Mouse (Mus musculus) midbrain, embryonic 16.5 days (tissue): Measurements from ENCODE around the gene Jade1. TPM values are rescaled to one million over a fixed set of nuclear protein-coding genes. Genes with fewer than 3 reads are reported as not detected.

ENCODE experiments used
- ATAC-seq: fragments of 200-750 bp; cut with Nextera tagmentation; 2 replicates; pipeline ENCODE4 v1.8.0; 2017; ENCODE audit warnings: moderate TSS enrichment
- H3K27ac ChIP-seq: fragments of 300-500 bp; sonication (generic); 2 replicates; pipeline ENCODE4 v1.5.1; 2014; ENCODE audit warnings: mild to moderate bottlenecking, low read length, mixed read lengths
- H3K27me3 ChIP-seq: fragments of 300-500 bp; sonication (generic); 2 replicates; pipeline ENCODE4 v1.6.1; 2014; ENCODE audit warnings: low read depth, low read length, mixed read lengths; ENCODE audit not compliant: control insufficient read depth, insufficient read depth
- H3K36me3 ChIP-seq: fragments of 300-500 bp; sonication (generic); 2 replicates; pipeline ENCODE4 v1.6.1; 2014; ENCODE audit warnings: mild to moderate bottlenecking, low read length, moderate library complexity, mixed read lengths; ENCODE audit not compliant: control insufficient read depth, insufficient read depth
- H3K4me1 ChIP-seq: fragments of 300-500 bp; sonication (generic); 2 replicates; pipeline ENCODE4 v1.6.1; 2014; ENCODE audit warnings: mild to moderate bottlenecking, low read length, mixed read lengths; ENCODE audit not compliant: control insufficient read depth, insufficient read depth
- H3K4me2 ChIP-seq: fragments of 300-500 bp; sonication (generic); 2 replicates; pipeline ENCODE4 v1.6.1; 2014; ENCODE audit warnings: mild to moderate bottlenecking, low read length, mixed read lengths
- H3K4me3 ChIP-seq: fragments of 300-500 bp; sonication (generic); 2 replicates; pipeline ENCODE4 v1.5.1; 2014; ENCODE audit warnings: low read depth, mild to moderate bottlenecking, low read length, moderate library complexity, mixed read lengths
- H3K9ac ChIP-seq: fragments of 300-500 bp; sonication (generic); 2 replicates; pipeline ENCODE4 v1.6.1; 2014; ENCODE audit warnings: low read depth, low read length, mixed read lengths
- H3K9me3 ChIP-seq: fragments of 300-500 bp; sonication (generic); replicated peaks from 2 replicates; pipeline ENCODE4 v1.6.1; 2014; ENCODE audit warnings: mild to moderate bottlenecking, low read length, mixed read lengths; ENCODE audit not compliant: control insufficient read depth, poor library complexity, severe bottlenecking
- WGBS: fragments of 180-500 bp; shearing (Covaris S2); extraction: QIAGEN DNeasy Blood & Tissue Kit; methylation state at CpG from one replicate; pipeline ENCODE4 v1.1.7; 2014; 5-methylcytosine and 5-hydroxymethylcytosine counted together
- polyA plus RNA-seq: library from polyadenylated mRNA; unstranded; fragments of >200 nt; fragmentation: Nextera tagmentation; extraction: Ambion mirVana; gene quantifications from 2 replicates; pipeline ENCODE4 v1.2.1, GENCODE M21; 2015

Jade1 gene
- polyA plus RNA-seq, 1 experiment from 2014 or later = 13.2 TPM

DNA sequence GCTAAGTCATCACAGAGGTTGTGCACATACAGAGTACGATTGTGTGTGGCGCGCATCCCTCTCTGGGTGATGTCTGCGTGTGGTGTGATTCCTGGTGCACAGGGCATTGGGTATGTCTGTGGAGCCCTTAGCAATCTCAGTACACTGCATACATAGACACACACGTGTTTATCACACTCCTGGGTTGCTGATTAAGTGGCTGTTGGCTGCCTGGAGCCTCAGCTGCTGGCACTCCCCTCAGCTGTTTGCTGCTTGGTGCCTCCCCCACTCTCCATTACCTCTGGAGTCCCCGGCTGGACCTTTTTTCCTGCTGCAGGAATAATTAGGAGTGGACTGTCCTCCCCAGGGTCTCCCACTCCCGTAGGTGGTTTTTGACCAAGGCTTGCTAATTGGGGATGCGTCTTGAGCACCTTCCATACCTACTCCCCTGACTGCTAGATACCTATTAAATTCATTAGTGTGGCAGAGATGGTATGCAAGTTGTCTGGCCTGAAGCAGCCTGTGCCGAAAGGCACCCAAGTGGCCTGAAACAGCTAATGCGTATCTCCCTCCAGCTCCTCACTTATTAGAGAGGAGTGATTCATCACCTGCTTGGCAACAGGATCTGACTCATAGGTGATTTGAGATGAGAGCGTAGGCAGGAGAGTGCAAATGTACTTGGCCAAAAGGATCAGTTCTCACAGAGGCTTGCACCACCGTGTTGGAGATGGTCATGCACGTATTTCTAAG, 50.2 kb downstream of the Jade1 start:
- peaks cover 15% of the 10 kb centered on the region for H3K4me1 ChIP-seq
- no peak overlapping the region for H3K4me2 ChIP-seq
- H3K36me3 ChIP-seq = peaks cover 15% of the 10 kb centered on the region
- H3K9me3 ChIP-seq = no peaks in the 10 kb centered on the region
- H3K4me3 ChIP-seq = no peak overlapping the region
- H3K27ac ChIP-seq = no peak overlapping the region
- H3K27me3 ChIP-seq = no peaks in the 10 kb centered on the region
- peak; percentile 51 for ATAC-seq
- WGBS = 76% methylated on average over 13 of the region's 13 CpGs
- no peak overlapping the region for H3K9ac ChIP-seq

DNA sequence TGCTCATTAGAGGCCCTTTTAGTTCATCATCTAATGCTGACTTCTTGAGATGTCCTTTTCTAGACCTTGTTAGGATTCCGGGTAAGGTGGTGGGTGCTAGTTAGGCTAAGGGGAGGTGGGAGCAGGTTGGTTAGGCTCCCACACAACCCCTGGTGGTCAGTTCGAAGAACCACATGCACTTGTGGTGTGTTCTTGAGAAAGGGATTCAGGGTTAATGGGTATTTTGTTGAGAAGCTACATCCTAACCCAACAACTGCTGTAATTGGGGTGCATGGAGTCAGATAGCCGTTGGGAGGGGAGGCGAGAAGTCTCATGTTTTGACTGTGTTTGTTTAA, 50.8 kb downstream of the Jade1 start:
- H3K27me3 ChIP-seq = no peaks in the 10 kb centered on the region
- peaks cover 15% of the 10 kb centered on the region for H3K36me3 ChIP-seq
- H3K4me3 ChIP-seq = no peak overlapping the region
- H3K4me1 ChIP-seq = peaks cover 15% of the 10 kb centered on the region
- no peaks in the 10 kb centered on the region for H3K9me3 ChIP-seq
- 91% methylated on average over 4 of the region's 4 CpGs for WGBS
- H3K27ac ChIP-seq = no peak overlapping the region
- 0 out of 2 replicates have a peak, but pooled peaks have one; percentile 1 for ATAC-seq
- no peak overlapping the region for H3K9ac ChIP-seq
- H3K4me2 ChIP-seq = no peak overlapping the region

DNA sequence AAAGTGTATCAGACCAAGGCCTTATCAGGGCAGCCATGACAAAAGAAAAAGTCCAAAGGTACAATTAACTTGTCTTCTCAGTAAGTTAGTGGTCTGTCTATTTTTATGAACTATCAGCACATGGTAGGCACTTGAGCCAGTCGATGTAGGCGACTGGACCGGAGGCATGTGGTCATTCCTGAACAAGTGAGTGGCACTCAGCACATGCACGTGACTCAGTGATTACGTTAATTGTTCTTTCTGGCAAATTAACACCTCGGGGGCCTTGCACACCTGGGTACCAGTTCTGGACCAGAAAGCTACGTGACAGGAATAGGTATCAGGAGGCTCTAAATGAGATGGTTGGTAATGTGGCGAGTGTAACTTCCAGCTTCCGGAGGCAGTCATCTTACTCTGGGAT, 51.5 kb downstream of the Jade1 start:
- H3K9me3 ChIP-seq = no peaks in the 10 kb centered on the region
- peaks cover 15% of the 10 kb centered on the region for H3K4me1 ChIP-seq
- no peak overlapping the region for H3K9ac ChIP-seq
- H3K27ac ChIP-seq = no peak overlapping the region
- H3K36me3 ChIP-seq = peaks cover 11% of the 10 kb centered on the region
- no peak for ATAC-seq
- no peaks in the 10 kb centered on the region for H3K27me3 ChIP-seq
- no peak overlapping the region for H3K4me3 ChIP-seq
- 84% methylated on average over 9 of the region's 9 CpGs for WGBS
- H3K4me2 ChIP-seq = no peak overlapping the region

DNA sequence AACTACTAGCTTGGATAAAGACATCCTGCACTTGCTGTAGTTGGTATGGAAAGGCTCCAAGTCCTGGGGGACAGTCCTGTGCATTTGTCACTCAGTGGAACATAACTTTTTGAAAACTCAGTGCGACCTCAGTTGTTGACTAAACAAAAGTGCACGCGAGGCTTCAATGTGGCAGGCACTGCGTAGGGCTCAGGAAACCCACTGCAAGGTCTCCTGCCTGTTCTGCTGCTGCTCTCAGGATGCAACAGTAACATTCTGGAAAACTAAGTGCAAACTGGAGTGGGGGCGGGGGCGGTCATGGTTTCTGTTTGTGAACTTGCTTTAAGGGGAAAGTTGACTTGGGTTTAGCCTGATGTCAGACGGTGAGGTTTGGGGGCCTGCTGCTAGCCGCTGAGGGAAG, 51.9 kb downstream of the Jade1 start:
- Histone ChIP-seq H3K36me3 (peaks cover 11% of the 10 kb centered on the region), H3K27ac (no peak overlapping the region), H3K4me1 (peaks cover 15% of the 10 kb centered on the region), H3K4me3 (no peak overlapping the region), H3K27me3 (no peaks in the 10 kb centered on the region), H3K9me3 (no peaks in the 10 kb centered on the region), H3K4me2 (no peak overlapping the region), H3K9ac (no peak overlapping the region)
- WGBS = 88% methylated on average over 8 of the region's 8 CpGs
- no peak for ATAC-seq

DNA sequence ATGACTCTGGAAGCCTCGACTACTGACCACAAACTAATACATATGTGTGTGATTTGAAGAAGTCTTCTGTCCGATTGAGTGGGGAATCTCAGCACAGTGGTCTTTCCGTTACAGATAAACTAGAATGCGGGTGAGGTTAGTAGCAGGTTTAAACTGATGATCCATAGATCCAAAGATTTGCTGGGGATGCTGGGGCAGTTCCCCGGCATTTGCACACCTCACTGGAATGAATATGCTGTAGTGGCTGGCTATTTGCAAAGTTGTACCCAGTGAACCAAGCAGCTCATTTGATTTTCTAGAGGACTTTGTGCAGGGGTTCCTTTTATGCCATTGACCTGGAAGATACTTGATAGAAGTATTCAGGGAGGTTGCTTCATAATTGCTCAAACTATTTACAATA, 53.5 kb downstream of the Jade1 start:
- Histone ChIP-seq H3K9ac (no peak overlapping the region), H3K4me1 (peaks cover 4% of the 10 kb centered on the region; the same call in 1 of the 2 replicates), H3K4me3 (no peak overlapping the region), H3K27ac (no peak overlapping the region), H3K9me3 (no peaks in the 10 kb centered on the region), H3K36me3 (peaks cover 11% of the 10 kb centered on the region), H3K27me3 (no peaks in the 10 kb centered on the region), H3K4me2 (no peak overlapping the region)
- 92% methylated on average over 5 of the region's 5 CpGs for WGBS
- ATAC-seq = no peak

DNA sequence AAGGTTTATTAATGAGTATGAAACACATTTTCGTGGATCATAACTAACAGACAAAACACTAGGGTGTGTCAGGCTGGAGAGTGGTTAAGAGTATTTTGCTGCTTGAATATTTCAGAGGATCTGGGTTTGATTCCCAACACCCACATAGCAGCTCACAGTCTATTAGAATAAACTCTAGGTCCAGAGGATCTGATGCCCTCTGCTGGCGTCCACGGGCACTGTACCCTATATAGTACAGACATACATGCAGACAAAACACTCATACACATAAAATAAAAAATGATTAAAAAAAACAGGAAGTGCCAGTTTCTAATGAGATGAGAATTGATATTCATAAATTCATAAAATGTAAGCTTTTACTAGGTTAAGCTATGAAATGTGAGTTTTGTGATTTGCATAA, 56.7 kb downstream of the Jade1 start:
- ATAC-seq = no peak
- Histone ChIP-seq H3K9me3 (no peaks in the 10 kb centered on the region), H3K27ac (no peak overlapping the region), H3K9ac (no peak overlapping the region), H3K4me2 (no peak overlapping the region), H3K4me3 (no peak overlapping the region), H3K36me3 (peaks cover 12% of the 10 kb centered on the region; the same call in 1 of the 2 replicates), H3K27me3 (no peaks in the 10 kb centered on the region), H3K4me1 (no peaks in the 10 kb centered on the region)
- 98% methylated on average over 3 of the region's 3 CpGs for WGBS

DNA sequence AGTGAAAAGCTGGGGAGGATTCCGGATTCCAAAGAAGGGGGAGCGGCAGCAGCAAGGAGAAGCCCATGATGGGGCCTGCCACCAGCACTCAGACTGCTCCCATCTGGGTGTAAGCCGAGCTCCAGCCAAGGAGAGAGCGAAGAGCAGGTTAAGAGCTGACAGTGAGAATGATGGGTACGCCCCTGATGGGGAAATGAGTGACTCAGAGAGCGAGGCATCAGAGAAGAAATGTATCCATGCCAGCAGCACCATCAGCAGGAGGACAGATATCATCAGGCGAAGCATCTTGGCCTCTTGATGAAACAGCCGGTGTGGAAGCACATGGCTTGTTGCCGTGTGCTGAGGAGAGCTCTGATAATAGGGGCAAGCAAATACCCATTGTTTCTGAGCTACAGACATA, 58.2 kb downstream of the Jade1 start:
- Histone ChIP-seq H3K36me3 (peaks cover 10% of the 10 kb centered on the region; the same call in 1 of the 2 replicates), H3K4me2 (no peak overlapping the region), H3K9ac (no peak overlapping the region), H3K27me3 (no peaks in the 10 kb centered on the region), H3K9me3 (no peaks in the 10 kb centered on the region), H3K4me3 (no peak overlapping the region), H3K4me1 (no peaks in the 10 kb centered on the region), H3K27ac (no peak overlapping the region)
- WGBS = 94% methylated on average over 8 of the region's 9 CpGs
- no peak for ATAC-seq

DNA sequence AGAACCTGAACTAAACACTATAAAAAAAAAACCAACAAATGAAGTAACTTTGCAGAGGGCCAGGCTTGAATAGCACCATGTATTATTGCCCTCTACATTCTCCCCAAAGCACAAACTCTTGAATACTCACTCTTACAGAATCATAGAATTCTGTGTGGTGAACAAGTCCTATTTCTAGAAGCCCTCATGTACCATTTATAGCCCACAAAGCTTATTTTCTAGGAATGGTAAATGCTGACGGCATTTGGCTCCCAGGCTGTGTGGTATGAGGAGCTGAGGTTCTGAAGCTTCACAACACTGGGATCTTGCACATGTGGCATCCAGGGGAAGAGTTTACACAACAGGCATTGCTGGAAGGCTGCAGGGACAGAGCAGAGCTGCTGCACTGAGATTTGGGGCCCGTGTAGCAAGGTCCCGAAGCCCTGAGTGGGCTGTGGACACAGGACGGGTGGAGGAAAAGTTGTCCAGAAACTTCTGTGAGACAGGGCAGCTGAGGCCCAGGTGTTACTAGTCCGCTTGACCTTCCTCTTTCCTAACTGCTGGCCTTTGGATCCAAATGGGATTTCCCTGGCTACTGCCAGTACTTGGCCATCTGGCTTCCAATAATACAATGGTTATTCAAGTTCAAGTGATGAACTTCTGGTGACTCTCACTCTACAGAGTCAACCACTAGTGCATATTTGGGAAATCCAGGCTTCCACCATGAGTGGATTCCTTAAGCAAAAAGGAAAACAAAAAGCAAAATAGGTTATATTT, 58.9 kb downstream of the Jade1 start:
- WGBS = 97% methylated on average over 5 of the region's 5 CpGs
- H3K4me2 ChIP-seq = no peak overlapping the region
- no peak overlapping the region for H3K27ac ChIP-seq
- H3K36me3 ChIP-seq = peaks cover 10% of the 10 kb centered on the region; the same call in 1 of the 2 replicates
- no peaks in the 10 kb centered on the region for H3K4me1 ChIP-seq
- no peak overlapping the region for H3K9ac ChIP-seq
- ATAC-seq = no peak
- no peaks in the 10 kb centered on the region for H3K27me3 ChIP-seq
- H3K9me3 ChIP-seq = no peaks in the 10 kb centered on the region
- no peak overlapping the region for H3K4me3 ChIP-seq

DNA sequence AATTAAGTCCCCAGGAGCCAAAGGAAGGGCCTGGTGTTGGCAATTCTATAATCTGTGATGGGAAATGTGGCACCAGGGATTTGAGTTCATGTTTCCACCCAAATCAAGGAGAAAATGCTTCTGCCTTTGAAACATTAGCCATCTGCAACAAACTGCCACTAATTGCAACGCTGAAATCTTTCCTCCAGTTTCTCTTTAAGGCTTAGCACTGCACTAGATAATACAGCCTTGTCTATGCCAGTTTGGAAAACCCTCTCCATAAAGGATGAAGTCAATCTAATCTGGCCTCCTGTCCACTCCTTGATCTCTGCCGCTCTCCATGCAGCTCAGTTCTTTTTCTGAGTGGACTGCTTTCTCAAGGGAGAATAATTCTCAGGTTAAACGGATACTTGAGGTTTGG, 62.5 kb downstream of the Jade1 start:
- H3K9me3 ChIP-seq = no peaks in the 10 kb centered on the region
- ATAC-seq = no peak
- peaks cover 4% of the 10 kb centered on the region; the same call in 1 of the 2 replicates for H3K36me3 ChIP-seq
- 67% methylated on average over 3 of the region's 3 CpGs for WGBS
- no peaks in the 10 kb centered on the region for H3K27me3 ChIP-seq
- H3K4me1 ChIP-seq = no peaks in the 10 kb centered on the region
- no peak overlapping the region for H3K27ac ChIP-seq
- H3K4me3 ChIP-seq = no peak overlapping the region
- no peak overlapping the region for H3K9ac ChIP-seq
- no peak overlapping the region for H3K4me2 ChIP-seq
